Mouse (Mus musculus): Measurements from ENCODE around the gene Inpp1.
A peak's percentile ranks its signal among the peaks of the same experiment; 100 is the strongest.
"Not testable (repeated sequence)": the region's sequence is repeated elsewhere in the genome, so short reads cannot be mapped to it uniquely, and the experiment has no call there.

Gene Inpp1

GRCm38 (mm10) chr1:52816910-52817812 is at the start of gene Inpp1:
Gene Inpp1 (minus strand): TSS chr1:52817688.
- DNase-seq: peak; percentile 89

DNA sequence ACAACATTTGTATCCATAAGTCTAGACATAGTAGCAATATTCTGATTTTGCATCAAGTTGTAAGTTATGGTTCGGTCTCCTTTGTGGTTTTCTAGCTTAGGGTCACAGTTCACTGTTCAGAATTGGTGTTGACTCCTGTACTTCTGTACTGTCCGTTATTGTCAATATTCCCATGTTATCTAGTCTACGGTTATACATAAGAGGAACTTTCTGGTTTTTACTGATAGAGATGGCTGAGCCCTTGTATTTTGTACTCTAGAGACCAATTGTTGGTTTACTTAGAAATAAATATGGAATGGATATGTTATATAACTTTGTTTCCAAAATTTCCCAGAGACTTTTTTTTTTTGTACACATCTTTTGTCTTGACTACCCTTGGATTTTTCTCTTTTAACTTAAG is 48.5 kb upstream of the Inpp1 start:
- DNase-seq: no peak

GRCm38 (mm10) chr1:52864220-52864619 is 46.7 kb upstream of the Inpp1 start:
- no peak for DNase-seq

- DNase-seq: no peak
These were observed 38.6 kb upstream of the Inpp1 start for GRCm38 (mm10) chr1:52855904-52856601.

DNA sequence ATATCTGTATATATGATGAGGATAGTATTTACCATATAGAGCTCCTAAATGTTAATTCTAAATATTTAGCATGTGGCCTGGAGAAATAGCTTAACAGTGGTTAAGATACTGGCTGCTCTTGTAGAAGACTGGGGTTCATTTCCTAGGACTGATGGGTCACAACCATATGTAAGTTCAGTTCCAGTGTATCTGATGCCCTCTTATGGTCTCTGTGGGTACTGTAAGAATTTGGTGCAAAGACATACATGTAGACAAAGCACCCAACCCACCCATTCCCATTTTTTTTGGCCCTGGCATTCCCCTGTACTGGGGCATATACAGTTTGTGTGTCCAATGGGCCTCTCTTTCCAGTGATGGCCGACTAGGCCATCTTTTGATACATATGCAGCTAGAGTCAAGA is 36.5 kb upstream of the Inpp1 start:
- not testable (repeated sequence) for DNase-seq

DNA sequence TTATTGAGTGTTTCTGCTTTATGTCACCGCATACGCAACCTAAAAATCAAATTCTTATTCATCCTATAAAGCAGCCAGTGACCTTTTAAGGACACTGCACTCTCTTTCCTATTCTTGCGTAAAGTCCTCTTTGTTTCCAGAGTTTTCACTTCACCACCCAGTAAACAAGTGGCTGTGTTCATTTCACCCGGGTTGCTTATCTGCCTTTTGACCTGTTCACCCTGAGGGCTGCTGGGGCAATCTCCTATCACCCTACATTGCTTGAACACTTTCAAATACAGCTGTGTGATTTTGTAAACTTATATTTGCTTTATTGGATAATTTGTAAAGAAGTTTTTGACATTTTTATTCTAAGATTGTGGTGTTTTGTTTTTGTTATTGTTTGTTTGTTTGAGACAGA is 31.9 kb upstream of the Inpp1 start:
- no peak for DNase-seq

- no peak for DNase-seq
These were observed 29.1 kb upstream of the Inpp1 start for GRCm38 (mm10) chr1:52846556-52846955.

DNA sequence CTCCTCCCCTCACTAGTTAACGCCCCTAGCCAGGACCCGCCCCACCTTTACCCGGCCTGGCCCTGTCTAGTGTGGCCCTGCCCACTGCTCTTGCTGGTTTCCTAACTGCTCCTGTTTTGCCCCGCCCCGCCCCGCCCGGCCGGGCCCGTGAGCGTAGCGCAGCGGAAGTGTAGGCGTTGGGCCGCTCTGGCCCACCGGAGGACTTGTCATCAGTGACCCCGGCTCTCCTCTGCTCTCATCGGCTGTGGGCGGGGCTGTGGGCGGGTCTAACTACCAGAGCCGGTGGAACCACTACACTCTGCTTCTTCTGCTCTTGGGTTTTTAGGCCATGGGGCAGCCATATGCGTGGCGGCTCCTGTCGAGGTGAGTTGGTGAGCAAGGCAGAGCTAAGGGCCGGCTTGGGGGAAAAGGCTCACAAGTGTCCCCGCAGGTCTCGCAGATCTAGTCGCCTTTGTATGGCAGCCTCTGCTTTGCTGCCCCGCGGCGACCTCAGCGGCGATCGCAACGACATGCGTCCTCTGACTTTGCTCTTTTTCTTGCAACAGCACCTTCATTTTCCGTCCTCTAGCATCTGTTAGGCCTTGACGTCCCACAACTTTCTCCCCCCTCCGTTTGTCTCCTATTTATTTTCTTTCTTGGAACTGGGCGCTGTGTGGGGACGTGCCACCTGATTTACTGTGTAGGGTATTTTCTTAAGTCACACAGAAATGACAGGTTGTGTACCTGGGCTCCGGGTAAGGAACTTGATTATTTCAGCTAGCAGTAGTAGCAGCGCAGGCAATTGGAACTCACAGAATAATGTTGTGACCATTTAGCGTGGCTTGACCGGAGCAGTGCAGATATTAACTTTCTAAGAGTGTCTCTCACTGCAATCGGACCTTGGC is 27.5 kb upstream of the Inpp1 start, which contains the start of gene Hibch:
Gene Hibch (plus strand): TSS at position 148 of the 884 bp plus-strand sequence.
- DNase-seq: peak; percentile 98

- DNase-seq: no peak
These were observed 26.9 kb upstream of the Inpp1 start for GRCm38 (mm10) chr1:52844354-52844753.

DNA sequence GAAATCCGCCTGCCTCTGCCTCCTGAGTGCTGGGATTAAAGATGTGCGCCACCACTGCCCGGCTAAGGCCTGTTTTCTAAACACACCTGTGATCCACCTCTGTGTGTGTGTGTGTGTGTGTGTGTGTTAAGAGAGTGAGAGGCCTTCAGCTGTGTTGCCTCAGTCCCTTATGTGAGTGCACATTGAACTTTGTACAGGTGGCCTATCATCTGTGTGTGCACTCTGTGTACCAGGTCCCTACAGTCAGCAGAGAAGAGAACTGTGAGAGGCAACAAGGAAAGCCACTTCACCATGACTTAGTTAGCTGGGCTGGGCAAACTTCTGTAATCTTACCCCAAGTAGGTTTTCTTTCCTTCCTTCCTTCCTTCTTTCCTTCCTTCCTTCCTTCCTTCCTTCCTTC is 21.6 kb upstream of the Inpp1 start:
- no peak for DNase-seq

DNA sequence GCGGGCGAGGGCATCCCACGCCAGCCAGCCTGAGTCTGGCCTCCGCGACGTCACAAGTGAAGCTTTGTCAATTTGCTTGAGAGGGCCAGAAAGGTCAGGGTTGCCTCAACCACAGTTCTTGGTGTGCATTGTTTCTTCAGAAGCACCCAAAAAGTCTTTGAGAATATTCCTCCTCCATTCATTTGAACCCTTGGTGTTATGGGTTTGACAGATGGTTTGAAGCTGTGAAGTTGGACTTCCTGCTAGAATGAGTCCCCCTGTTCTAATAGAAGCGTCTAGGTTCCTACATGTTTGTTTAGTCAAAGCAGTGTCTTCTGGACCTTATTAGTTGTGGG is 292 bp upstream of the Inpp1 start:
- DNase-seq: no peak

DNA sequence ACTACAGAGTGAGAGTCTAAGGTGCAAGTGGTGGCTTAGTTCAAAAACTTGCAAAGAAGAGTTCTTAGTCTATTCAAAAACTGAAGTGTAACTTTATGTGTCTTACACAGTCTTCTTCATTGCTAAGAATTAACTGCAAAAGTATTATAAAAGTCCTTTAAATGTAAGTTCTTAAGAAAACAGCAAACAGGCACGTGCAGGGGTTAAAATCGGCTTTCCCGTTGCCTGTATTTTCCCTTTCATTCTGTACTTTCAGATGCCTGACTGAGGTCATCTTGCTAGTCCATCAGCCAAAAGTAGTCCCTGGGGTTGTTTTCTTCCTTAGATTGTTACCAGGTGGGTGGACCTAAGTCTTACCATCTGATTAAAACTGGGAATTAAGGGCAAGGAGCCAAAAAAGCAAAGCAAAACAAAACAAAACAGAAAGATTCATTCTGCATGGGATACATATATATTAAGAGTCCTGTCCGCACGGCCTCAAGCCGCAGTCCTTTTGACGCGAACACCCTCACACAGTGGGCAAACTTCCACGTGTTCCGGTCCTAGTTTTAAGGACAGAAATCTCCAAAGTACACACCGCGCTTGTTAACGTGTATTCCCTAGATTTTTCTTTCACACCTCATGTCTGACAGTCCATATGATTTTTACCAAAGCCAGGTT is 1.1 kb downstream of the Inpp1 start:
- DNase-seq: peak; percentile 32

DNA sequence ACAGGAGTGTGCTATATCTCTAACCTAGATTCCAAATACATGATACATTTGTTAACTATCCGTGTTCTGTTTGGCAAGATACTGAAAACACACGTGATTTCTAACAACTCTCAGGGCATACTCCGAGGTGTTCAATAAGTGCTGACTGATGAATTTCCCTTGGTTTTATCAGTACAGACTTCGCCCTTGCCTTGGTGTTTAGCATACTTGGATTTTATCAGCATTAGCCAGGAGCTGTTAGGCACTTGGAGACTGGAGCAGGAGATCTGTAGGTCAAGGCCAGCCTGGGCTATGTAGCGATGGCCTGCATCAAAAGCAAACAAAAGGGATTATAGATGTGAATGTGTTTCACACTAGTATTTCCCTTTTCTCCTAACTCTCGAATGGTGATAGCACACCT is 9.0 kb downstream of the Inpp1 start:
- no peak for DNase-seq

- no peak for DNase-seq
These were observed 12.4 kb downstream of the Inpp1 start for GRCm38 (mm10) chr1:52805041-52805440.

DNA sequence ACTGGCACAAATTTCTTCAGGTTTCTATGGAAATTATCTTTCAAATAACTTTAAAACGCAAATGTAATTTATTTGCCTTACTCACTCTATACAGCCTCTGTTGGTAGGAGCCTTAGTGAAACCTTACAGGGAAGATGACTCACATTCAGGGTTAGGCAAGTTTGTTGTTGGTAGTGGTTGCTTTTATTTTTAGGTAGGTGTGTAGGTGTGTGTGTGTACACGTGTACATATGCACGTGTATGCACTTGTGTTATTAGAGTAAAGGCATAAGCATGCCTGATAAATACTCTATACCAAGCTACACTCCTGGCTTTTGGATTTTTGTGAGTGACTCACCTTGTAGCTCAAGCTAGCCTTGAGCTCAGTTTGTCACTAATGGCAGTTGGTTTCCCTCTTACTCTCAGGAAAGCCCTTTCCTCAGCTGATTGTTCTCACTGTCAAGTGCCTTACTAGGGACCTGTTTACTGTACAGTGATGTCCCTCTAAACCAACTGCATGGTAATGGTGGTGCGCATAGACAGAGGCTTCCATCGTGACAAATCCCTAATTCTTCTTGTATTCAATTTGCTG is 15.0 kb downstream of the Inpp1 start:
- DNase-seq: no peak

GRCm38 (mm10) chr1:52801651-52802050 is 15.8 kb downstream of the Inpp1 start:
- DNase-seq: no peak

DNA sequence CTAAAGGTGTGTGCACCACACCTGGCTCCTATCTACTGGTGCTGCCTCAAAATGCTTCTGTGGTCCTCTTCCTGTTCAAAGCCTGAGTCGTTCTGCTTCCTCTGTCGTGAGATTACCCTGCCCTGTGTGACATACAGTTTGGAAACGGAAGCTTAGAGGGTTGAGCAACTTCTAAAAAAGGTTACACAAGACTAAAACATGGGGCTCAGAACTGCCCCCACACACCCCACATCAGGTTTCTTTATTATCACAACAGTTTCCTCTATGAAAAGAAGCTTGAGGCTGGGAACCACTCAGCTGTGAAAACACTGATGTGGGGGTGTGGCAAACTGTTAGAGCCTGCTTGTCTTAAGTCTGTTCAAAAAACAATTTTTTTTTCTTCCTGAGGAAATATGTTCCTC is 17.1 kb downstream of the Inpp1 start:
- DNase-seq: no peak

DNA sequence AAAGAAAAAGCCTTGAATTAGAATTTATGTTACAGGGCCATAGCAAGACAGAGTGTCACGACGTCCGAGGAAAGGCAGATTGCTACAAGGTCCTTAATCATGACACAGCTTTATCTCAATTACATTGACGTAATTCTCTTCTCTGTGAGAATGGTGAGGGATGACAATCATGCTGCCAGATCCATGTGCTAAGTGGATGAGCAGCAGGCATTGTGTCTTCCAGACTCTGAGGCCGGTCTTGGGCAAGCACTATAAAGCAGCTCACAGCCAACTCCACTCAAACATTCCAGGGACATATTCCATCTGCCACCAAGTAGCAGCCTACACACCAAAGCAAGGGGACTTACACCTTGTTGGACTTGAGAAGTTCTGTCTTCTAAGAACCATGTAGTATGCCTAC is 17.7 kb downstream of the Inpp1 start:
- no peak for DNase-seq

- DNase-seq: no peak
These were observed 18.3 kb downstream of the Inpp1 start for GRCm38 (mm10) chr1:52799056-52799726.

DNA sequence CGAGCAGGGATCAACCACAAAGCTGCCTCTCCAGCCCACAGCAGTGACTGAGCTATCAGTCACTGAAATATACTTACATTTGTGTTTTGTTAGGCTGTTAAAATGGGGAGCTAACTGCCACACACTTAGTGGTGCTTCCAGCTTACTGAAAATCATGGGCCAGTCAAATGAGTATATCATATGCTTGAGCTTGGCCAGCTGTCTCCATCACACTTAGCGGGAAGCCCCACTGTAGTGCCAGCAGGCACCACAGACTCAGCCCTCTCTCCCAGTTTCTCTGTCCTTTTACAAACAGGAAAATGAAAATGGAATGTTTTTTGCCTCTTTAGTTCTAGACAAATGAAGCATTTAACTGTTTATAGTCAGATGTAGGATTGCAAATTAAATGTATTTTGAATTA is 21.6 kb downstream of the Inpp1 start:
- no peak for DNase-seq

GRCm38 (mm10) chr1:52793692-52794091 is 23.8 kb downstream of the Inpp1 start:
- DNase-seq: no peak

- no peak for DNase-seq
These were observed 24.8 kb downstream of the Inpp1 start for GRCm38 (mm10) chr1:52792701-52793100.

Data from cerebellum, adult 11 months (tissue).